Mouse (Mus musculus) lung, adult 10 weeks (tissue): ENCODE measurements around the gene Olfr1170. TPM values are rescaled to one million over a fixed set of nuclear protein-coding genes. Genes with fewer than 3 reads are reported as not detected.

Experiments
- polyA plus RNA-seq: library from polyadenylated mRNA; stranded (reverse); fragments of 350-450 nt; fragmentation: Illumina TruSeq; extraction: RNeasy Lipid Tissue Mini Kit (QIAGEN cat#74804); gene quantifications from one replicate; pipeline ENCODE4 v1.2.3, GENCODE M21; 2014; ENCODE audit warnings: low read depth, low replicate concordance; ENCODE audit not compliant: insufficient read depth

Gene Olfr1170
- polyA plus RNA-seq, result not detected

DNA sequence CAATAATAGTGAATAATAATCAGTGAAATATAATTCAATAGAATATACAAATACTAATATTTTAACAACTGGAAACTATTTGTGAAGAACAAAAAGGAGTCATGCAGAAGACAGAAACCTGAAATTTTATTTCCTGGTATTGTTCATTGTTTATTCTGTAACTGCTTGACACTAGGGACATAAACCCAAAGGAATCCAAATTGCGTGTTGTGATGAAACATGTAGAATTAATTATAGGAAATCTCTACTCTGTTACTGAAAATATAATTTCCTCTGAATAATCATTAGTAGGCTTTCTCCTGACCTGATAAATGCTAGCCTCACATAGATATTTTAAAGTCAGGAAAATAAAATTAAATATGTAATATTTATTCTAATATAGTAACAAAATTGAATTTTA is at the start of gene Olfr1170:
Gene Olfr1170, minus strand, starts transcription at position 101 of the 400 bp plus-strand sequence.

DNA sequence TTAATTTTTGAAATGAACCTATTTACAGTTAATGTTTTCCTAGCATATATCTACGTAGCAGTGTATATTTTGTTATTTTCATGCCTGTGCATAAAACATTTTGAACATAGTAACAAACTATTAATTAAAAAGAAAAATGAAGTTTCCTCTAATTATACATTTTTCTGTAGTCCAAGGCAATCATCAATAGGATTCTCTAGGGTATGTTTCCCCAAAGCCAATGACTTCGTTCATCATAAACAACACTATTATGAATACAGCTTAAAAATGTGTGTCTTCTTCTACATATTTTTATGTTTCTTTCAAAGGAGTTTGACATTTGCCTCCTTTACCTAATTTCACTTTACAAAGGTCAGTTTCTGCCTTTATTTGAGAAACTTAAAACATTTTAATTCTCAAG is 46.6 kb downstream of the Olfr1170 start, which contains the start of gene Olfr1168:
Gene Olfr1168, plus strand, starts transcription at position 301 of the 400 bp plus-strand sequence.

Other genes with a start within 250 kb of the Olfr1170 start
- gene Olfr1158, start 238.2 kb downstream of the Olfr1170 start, polyA plus RNA-seq, result not detected
- not detected for gene Olfr1160, start 220.1 kb downstream of the Olfr1170 start, polyA plus RNA-seq
- not detected for gene Olfr1161, start 205.6 kb downstream of the Olfr1170 start, polyA plus RNA-seq
- gene Olfr73, start 190.6 kb downstream of the Olfr1170 start, polyA plus RNA-seq, result not detected
- not detected for gene Olfr1162, start 177.2 kb downstream of the Olfr1170 start, polyA plus RNA-seq
- gene Olfr1163, start 156.5 kb downstream of the Olfr1170 start, polyA plus RNA-seq, result not detected
- gene Olfr1164, start 134.4 kb downstream of the Olfr1170 start, polyA plus RNA-seq, result not detected
- not detected for gene Olfr1166, start 100.1 kb downstream of the Olfr1170 start, polyA plus RNA-seq
- gene Olfr1167, start 73.1 kb downstream of the Olfr1170 start, polyA plus RNA-seq, result not detected
- not detected for gene Olfr1168, start 46.5 kb downstream of the Olfr1170 start, polyA plus RNA-seq
- not detected for gene Olfr1173, start 51.5 kb upstream of the Olfr1170 start, polyA plus RNA-seq
- not detected for gene Olfr1174-ps, start 86.8 kb upstream of the Olfr1170 start, polyA plus RNA-seq
- not detected for gene Olfr1175-ps, start 98.9 kb upstream of the Olfr1170 start, polyA plus RNA-seq
- gene Olfr1176, start 108.4 kb upstream of the Olfr1170 start, polyA plus RNA-seq, result not detected
- not detected for gene Olfr1177-ps, start 118.2 kb upstream of the Olfr1170 start, polyA plus RNA-seq
- gene Olfr1178, start 158.7 kb upstream of the Olfr1170 start, polyA plus RNA-seq, result not detected
- not detected for gene Olfr1179, start 178.1 kb upstream of the Olfr1170 start, polyA plus RNA-seq
- gene Olfr1180, start 190.8 kb upstream of the Olfr1170 start, polyA plus RNA-seq, result not detected
- not detected for gene Olfr1181, start 197.8 kb upstream of the Olfr1170 start, polyA plus RNA-seq
- not detected for gene Gm13757, start 220.8 kb upstream of the Olfr1170 start, polyA plus RNA-seq
- not detected for gene Olfr1183, start 226.5 kb upstream of the Olfr1170 start, polyA plus RNA-seq